Mouse (Mus musculus) hindlimb bud, embryonic 11.5 days (tissue): ENCODE measurements around the gene Olfr167.
"Not testable (repeated sequence)": the region's sequence is repeated elsewhere in the genome, so short reads cannot be mapped to it uniquely, and the experiment has no call there.

Source experiments
- DNase-seq: peaks from one replicate; pipeline ENCODE4 v3.0.0-alpha.2; 2012; ENCODE audit warnings: low read depth, low spot score; ENCODE audit errors: extremely low spot score

The Olfr167 gene

GRCm38 (mm10) chr16:19522166-19522565, at the start of gene Olfr167:
Gene Olfr167 (minus strand): TSS chr16:19522266.
- no peak for DNase-seq

DNA sequence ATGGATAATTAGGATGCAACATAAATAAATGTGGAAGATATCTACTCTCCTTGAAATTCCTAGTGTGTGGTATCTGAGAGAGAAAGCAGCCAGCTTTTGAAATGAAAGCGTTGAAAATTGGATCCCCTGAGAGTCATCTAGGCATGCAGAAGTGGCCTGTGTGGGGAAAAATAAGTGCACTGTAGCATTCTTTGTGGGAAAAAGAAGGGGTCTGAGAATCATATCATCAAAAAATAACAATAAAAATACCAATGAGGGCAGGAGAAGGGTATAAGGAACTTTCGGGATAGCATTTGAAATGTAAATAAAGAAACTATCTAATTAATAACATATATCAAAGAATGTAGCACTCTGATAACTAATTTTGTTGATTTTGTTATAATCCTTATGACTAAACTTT, 49.6 kb upstream of the Olfr167 start, which contains the start of gene Olfr169:
Gene Olfr169, minus strand, starts transcription at position 101 of the 400 bp plus-strand sequence.
- DNase-seq: not testable (repeated sequence)

DNA sequence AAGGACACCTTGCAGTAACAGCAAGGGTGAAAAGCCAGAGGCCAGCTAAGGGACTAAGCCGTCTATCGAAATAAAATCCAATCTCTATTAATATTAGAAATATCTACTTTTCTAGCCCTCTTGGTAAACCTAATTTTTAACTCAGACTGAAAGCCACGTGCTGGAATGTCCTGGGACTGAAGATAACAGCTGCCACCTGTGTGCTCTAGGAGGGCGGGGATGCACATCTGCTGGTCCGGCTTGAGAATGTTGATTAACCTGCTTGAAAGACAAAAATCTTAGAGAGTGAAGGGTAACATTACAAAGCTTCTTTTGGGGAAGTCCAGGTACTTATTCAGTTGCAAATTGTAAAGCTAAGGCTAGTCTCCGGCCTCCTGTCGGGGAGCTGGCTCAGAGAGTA, 31.4 kb upstream of the Olfr167 start:
- not testable (repeated sequence) for DNase-seq

DNA sequence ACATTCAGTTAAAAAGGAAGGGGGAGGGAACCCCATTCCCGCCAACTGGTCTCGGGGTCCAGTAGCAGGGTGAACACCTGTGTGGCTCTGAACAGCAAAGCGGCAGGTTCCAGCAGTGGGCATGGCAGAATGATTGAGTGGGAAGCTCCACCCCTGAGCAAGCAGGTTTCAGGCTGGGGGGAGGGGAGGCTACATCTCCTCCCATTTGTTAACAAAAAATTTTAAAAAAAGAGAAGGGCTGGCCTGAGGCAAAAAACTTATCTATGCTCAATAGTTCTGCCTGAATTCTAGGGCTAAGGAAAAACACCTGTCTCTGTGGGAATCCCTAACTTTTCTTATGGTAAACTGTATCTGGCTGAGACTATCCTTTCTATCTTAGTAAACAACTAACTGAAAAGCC, 30.2 kb upstream of the Olfr167 start:
- not testable (repeated sequence) for DNase-seq

GRCm38 (mm10) chr16:19535455-19535854, 13.4 kb upstream of the Olfr167 start, which contains the start of gene Olfr168:
Gene Olfr168 (minus strand): TSS chr16:19535555.
- no peak for DNase-seq

DNA sequence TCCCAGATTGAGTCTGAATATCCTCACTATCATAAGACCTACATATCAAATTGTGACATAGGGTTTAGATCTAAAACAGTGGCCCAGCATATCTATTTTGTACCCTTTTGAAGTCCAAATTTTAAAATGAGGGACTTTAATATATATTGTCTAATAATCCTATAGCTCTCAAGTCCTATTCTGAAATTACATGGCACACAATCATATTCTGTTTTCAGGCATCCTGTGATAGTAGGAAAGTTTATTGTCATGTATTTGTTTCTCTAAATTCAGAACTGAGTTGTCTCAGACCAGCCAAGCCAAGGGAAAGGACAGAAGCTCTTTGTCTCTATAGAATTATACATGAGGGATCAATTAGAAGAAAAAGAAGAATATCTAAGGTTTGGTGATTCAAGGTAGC, 38.7 kb downstream of the Olfr167 start, which contains the start of gene Olfr166:
Gene Olfr166, plus strand, starts transcription at position 301 of the 400 bp plus-strand sequence.
- DNase-seq: no peak

GRCm38 (mm10) chr16:19464365-19464764, 57.7 kb downstream of the Olfr167 start:
- DNase-seq: no peak
